Mouse (Mus musculus): ENCODE results near the gene Itga6. TPM values are rescaled to one million over a fixed set of nuclear protein-coding genes. Genes with fewer than 3 reads are reported as not detected.
A peak's percentile ranks its signal among the peaks of the same experiment; 100 is the strongest.

Itga6 gene
- polyA plus RNA-seq, 1 experiment = 19.1 TPM

DNA sequence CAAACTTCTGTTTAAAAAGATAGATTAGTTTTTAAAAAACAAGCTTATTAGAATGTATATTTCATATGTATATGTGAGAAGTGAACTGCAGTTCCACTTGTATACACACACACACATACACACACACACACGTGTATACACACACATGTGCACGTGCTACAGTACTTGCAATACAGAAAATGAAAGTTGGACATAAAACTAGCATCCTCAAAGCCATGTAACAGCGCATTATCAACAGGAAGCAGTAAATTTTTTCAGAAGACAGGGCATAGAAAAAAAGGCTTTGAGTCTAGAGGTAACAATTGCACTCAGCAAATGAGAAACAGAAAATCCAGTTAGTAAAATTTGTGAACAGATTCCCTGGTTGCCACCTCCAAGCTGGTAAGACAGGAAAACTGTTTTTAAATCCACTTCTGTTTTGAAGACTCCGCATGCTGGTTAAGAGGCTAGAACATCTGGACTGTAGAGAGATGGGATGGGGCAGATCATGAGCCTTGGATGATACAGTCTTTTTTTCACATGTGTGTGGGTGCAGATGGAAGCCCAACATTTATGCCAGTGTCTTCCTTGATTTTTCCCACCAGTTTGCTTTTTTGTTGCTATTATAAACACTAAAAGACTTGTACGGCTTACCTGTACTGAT is 118.2 kb downstream of the Itga6 start:
- Histone ChIP-seq H3K27ac (ENCODE audit: insufficient read depth, low read length) (peak overlapping the region; percentile 39; the same call in 1 of the 2 replicates), H3K4me3 (ENCODE audit: extremely low read depth, insufficient read depth, insufficient read length) (no peak overlapping the region), H3K36me3 (ENCODE audit: control insufficient read depth, insufficient read depth, low read length) (no peaks in the 10 kb centered on the region), H3K4me1 (ENCODE audit: control insufficient read depth, insufficient read depth, insufficient read length) (peaks cover 18% of the 10 kb centered on the region), H3K27me3 (ENCODE audit: control insufficient read depth, insufficient read depth, low read length) (no peaks in the 10 kb centered on the region)
- DNase-seq (ENCODE audit: low read depth in 1 of 2, low spot score in 2 of 2) = no peak
- no peak for TF ChIP-seq CTCF (IDR thresholded peaks at IDR 0.05; ENCODE audit: extremely low read depth, insufficient read depth, insufficient read length, insufficient replicate concordance)
- TF ChIP-seq POLR2A (IDR thresholded peaks at IDR 0.05; ENCODE audit: low read depth, low read length) = no peak
- WGBS = 40% methylated on average over 5 of the region's 5 CpGs

DNA sequence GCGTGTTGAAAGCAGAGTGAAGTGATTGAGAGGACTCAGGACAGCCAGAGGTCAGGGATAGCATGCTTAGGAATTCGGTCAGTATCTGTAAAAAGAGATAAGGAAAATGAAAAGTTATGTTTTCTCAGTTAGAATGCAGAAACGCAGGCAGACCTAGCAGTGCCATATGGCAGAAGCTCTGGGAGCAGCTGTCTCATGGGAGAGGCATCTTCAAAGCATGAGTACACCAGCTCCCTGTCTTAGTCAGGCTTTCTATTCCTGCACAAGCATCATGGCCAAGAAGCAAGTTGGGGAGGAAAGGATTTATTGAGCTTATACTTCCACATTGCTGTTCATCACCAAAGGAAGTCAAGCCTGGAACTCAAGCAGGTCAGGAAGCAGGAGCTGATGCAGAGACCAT is 119.6 kb downstream of the Itga6 start:
- H3K27me3 ChIP-seq (ENCODE audit: control insufficient read depth, insufficient read depth, low read length) = no peaks in the 10 kb centered on the region
- WGBS = 63% methylated on average over 3 of the region's 3 CpGs
- no peaks in the 10 kb centered on the region for H3K36me3 ChIP-seq (ENCODE audit: control insufficient read depth, insufficient read depth, low read length)
- no peak overlapping the region for H3K4me3 ChIP-seq (ENCODE audit: extremely low read depth, insufficient read depth, insufficient read length)
- no peak for DNase-seq (ENCODE audit: low read depth in 1 of 2, low spot score in 2 of 2)
- peaks cover 18% of the 10 kb centered on the region for H3K4me1 ChIP-seq (ENCODE audit: control insufficient read depth, insufficient read depth, insufficient read length)
- TF ChIP-seq CTCF (IDR thresholded peaks at IDR 0.05; ENCODE audit: extremely low read depth, insufficient read depth, insufficient read length, insufficient replicate concordance) = no peak
- no peak for TF ChIP-seq POLR2A (IDR thresholded peaks at IDR 0.05; ENCODE audit: low read depth, low read length)
- no peak overlapping the region for H3K27ac ChIP-seq (ENCODE audit: insufficient read depth, low read length)

DNA sequence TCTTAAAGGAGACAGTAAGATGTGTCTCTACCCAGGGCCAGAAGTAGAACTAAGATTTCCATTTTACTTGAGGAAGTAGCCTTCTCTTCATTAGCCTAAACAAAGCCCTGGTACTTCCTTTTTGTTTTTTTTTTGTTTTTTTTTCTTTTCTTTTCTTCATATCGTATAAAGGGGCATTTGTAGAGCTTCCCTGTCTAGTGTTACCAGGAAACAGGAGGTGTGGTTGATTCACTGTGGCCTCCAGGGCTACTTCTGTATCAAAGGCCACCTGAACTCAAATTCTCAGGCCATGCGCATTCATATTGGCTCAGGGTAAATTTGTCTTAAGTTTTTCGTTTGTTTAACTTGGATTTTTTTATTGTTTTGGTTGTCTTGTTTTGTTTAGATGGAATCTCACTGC is 120.5 kb downstream of the Itga6 start:
- TF ChIP-seq POLR2A (IDR thresholded peaks at IDR 0.05; ENCODE audit: low read depth, low read length) (no peak), CTCF (IDR thresholded peaks at IDR 0.05; ENCODE audit: extremely low read depth, insufficient read depth, insufficient read length, insufficient replicate concordance) (no peak)
- Histone ChIP-seq H3K27me3 (ENCODE audit: control insufficient read depth, insufficient read depth, low read length) (no peaks in the 10 kb centered on the region), H3K4me3 (ENCODE audit: extremely low read depth, insufficient read depth, insufficient read length) (no peak overlapping the region), H3K4me1 (ENCODE audit: control insufficient read depth, insufficient read depth, insufficient read length) (peaks cover 18% of the 10 kb centered on the region), H3K36me3 (ENCODE audit: control insufficient read depth, insufficient read depth, low read length) (no peaks in the 10 kb centered on the region), H3K27ac (ENCODE audit: insufficient read depth, low read length) (peak overlapping the region; percentile 97)
- WGBS = 43% methylated on average over 3 of the region's 3 CpGs
- DNase-seq (ENCODE audit: low read depth in 1 of 2, low spot score in 2 of 2) = no peak

DNA sequence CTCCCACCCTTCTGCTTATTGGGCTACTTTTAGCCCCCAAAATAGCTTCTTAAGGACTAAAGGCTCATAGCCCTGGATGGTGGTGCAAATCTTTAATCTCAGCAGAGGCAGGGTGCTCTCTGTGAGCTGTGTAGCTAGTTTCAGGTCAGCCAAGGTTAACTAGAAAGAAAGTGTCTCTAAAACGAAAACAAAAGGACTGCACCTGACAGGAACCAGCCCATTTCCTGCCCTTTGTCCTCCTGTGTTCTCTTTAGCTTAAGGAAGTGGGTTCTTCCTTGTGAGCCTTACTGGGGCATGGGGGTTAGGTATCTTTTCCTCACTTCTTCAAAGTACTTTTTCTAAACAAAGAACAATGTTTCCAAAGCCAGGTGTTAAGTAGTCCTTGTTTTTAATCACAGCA is 121.1 kb downstream of the Itga6 start:
- Histone ChIP-seq H3K27me3 (ENCODE audit: control insufficient read depth, insufficient read depth, low read length) (no peaks in the 10 kb centered on the region), H3K36me3 (ENCODE audit: control insufficient read depth, insufficient read depth, low read length) (no peaks in the 10 kb centered on the region), H3K4me1 (ENCODE audit: control insufficient read depth, insufficient read depth, insufficient read length) (peaks cover 18% of the 10 kb centered on the region), H3K27ac (ENCODE audit: insufficient read depth, low read length) (peak overlapping the region; percentile 97), H3K4me3 (ENCODE audit: extremely low read depth, insufficient read depth, insufficient read length) (peak overlapping the region; percentile 6; the same call in 1 of the 2 replicates)
- TF ChIP-seq POLR2A (IDR thresholded peaks at IDR 0.05; ENCODE audit: low read depth, low read length) (no peak), CTCF (IDR thresholded peaks at IDR 0.05; ENCODE audit: extremely low read depth, insufficient read depth, insufficient read length, insufficient replicate concordance) (no peak)
- DNase-seq (ENCODE audit: low read depth in 1 of 2, low spot score in 2 of 2) = peak; percentile 30 to 74
- WGBS = 3% methylated on average over 1 of the region's 1 CpGs

DNA sequence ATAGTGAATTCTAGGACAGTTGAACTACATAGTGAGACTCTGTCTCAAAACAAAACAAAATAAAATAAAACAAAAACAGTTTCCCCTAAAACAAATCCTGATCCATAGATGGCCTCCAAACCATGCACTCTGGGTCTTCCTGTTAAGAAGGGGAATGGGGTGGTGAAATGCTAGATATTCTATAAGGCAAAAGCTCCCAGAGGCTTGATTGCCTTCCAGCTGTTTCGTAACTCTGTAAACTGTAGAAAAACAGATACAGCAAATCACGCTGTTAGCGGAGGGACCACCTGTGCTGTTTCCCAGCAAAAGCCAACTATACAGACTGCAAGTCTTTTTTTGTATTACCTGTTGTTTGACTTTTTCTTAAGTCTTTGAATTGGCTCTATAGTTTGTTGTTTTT is 121.6 kb downstream of the Itga6 start:
- Histone ChIP-seq H3K36me3 (ENCODE audit: control insufficient read depth, insufficient read depth, low read length) (no peaks in the 10 kb centered on the region), H3K27me3 (ENCODE audit: control insufficient read depth, insufficient read depth, low read length) (no peaks in the 10 kb centered on the region), H3K4me3 (ENCODE audit: extremely low read depth, insufficient read depth, insufficient read length) (no peak overlapping the region), H3K4me1 (ENCODE audit: control insufficient read depth, insufficient read depth, insufficient read length) (peaks cover 18% of the 10 kb centered on the region), H3K27ac (ENCODE audit: insufficient read depth, low read length) (peak overlapping the region; percentile 97; the same call in 1 of the 2 replicates)
- no peak for DNase-seq (ENCODE audit: low read depth in 1 of 2, low spot score in 2 of 2)
- TF ChIP-seq CTCF (IDR thresholded peaks at IDR 0.05; ENCODE audit: extremely low read depth, insufficient read depth, insufficient read length, insufficient replicate concordance) (no peak), POLR2A (IDR thresholded peaks at IDR 0.05; ENCODE audit: low read depth, low read length) (no peak)
- 47% methylated on average over 3 of the region's 3 CpGs for WGBS

DNA sequence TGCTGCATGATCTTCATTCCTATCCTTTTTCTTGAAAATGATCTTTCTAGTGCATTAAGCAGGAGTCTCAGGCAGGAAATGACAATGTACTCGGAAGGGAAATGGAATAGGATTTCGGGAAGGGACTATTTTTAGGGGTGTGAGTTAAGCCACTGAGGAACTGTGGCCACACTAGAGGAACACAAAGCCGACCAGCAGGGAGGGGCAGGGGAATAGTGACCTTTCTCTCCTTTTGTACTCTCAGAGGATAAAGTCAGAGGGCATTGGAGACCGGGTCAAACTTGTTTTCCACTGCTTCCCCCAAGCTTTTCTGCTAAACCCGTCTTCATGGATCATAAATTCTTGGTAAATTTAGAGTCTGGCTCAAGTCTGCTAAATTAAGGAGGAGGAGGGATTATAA is 122.1 kb downstream of the Itga6 start:
- no peak for DNase-seq (ENCODE audit: low read depth in 1 of 2, low spot score in 2 of 2)
- Histone ChIP-seq H3K36me3 (ENCODE audit: control insufficient read depth, insufficient read depth, low read length) (no peaks in the 10 kb centered on the region), H3K27me3 (ENCODE audit: control insufficient read depth, insufficient read depth, low read length) (no peaks in the 10 kb centered on the region), H3K4me1 (ENCODE audit: control insufficient read depth, insufficient read depth, insufficient read length) (peaks cover 18% of the 10 kb centered on the region), H3K4me3 (ENCODE audit: extremely low read depth, insufficient read depth, insufficient read length) (no peak overlapping the region), H3K27ac (ENCODE audit: insufficient read depth, low read length) (peak overlapping the region; percentile 67; the same call in 1 of the 2 replicates)
- 28% methylated on average over 5 of the region's 5 CpGs for WGBS
- TF ChIP-seq CTCF (IDR thresholded peaks at IDR 0.05; ENCODE audit: extremely low read depth, insufficient read depth, insufficient read length, insufficient replicate concordance) (no peak), POLR2A (IDR thresholded peaks at IDR 0.05; ENCODE audit: low read depth, low read length) (no peak)

DNA sequence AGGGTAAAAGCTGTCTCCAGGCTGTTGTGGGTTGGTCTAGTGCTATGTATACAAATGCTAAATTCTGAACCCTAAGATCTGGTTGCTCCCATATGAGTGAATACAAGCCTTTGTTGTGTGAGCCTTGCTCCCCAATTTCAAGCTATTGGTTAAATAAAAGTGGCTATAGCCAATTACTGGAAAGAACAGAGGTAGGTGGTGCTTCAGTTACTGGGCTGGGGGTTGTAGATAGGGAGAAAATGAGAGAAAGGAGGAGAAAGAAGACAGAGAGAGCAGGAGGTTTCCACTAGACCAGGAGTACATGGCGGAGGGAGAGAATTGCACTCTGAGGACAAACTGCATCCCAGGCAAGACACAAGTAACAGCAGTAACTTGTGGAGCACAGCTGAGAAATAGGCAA is 122.8 kb downstream of the Itga6 start:
- WGBS = 100% methylated on average over 1 of the region's 1 CpGs
- Histone ChIP-seq H3K36me3 (ENCODE audit: control insufficient read depth, insufficient read depth, low read length) (no peaks in the 10 kb centered on the region), H3K27ac (ENCODE audit: insufficient read depth, low read length) (no peak overlapping the region), H3K27me3 (ENCODE audit: control insufficient read depth, insufficient read depth, low read length) (no peaks in the 10 kb centered on the region), H3K4me3 (ENCODE audit: extremely low read depth, insufficient read depth, insufficient read length) (no peak overlapping the region), H3K4me1 (ENCODE audit: control insufficient read depth, insufficient read depth, insufficient read length) (peaks cover 18% of the 10 kb centered on the region)
- DNase-seq (ENCODE audit: low read depth in 1 of 2, low spot score in 2 of 2) = no peak
- no peak for TF ChIP-seq POLR2A (IDR thresholded peaks at IDR 0.05; ENCODE audit: low read depth, low read length)
- no peak for TF ChIP-seq CTCF (IDR thresholded peaks at IDR 0.05; ENCODE audit: extremely low read depth, insufficient read depth, insufficient read length, insufficient replicate concordance)
